Mouse (Mus musculus): ENCODE results near the gene Ak1. TPM values are rescaled to one million over a fixed set of nuclear protein-coding genes. Genes with fewer than 3 reads are reported as not detected.

Gene Ak1
- polyA plus RNA-seq, 1 experiment from 2014 or later: 79.6 TPM

MicroRNAs within 50 kb of the gene (microRNA counts, 519-probe panel; counts per million panel counts)
- microRNA mmu-miR-1954: not detected

Small RNA genes lying within 50 kb of the gene (microRNA-seq; reads per million reads assigned to microRNA genes)
- not detected for gene Gm47291
- gene Mir1954: not detected

Other genes starting within 250 kb of the Ak1 start
- 79.5 and 80.9 TPM in 2 replicates for gene 1110008P14Rik, start 239.8 kb upstream of the Ak1 start, polyA plus RNA-seq (2015; fragmentation: Nextera tagmentation; extraction: Ambion mirVana)
- gene Lcn2, start 233.5 kb upstream of the Ak1 start, polyA plus RNA-seq (2015; fragmentation: Nextera tagmentation; extraction: Ambion mirVana): 0.51 and 0.63 TPM in 2 replicates
- 39.9 and 40.3 TPM in 2 replicates for gene Ptges2, start 225.9 kb upstream of the Ak1 start, polyA plus RNA-seq (2015; fragmentation: Nextera tagmentation; extraction: Ambion mirVana)
- 6.3 and 7.0 TPM in 2 replicates for gene Naif1, start 171.3 kb upstream of the Ak1 start, polyA plus RNA-seq (2015; fragmentation: Nextera tagmentation; extraction: Ambion mirVana)
- gene Slc25a25, start 170.3 kb upstream of the Ak1 start, polyA plus RNA-seq (2015; fragmentation: Nextera tagmentation; extraction: Ambion mirVana): 46.4 and 48.2 TPM in 2 replicates
- gene Fam102a, start 86.4 kb upstream of the Ak1 start, polyA plus RNA-seq (2015; fragmentation: Nextera tagmentation; extraction: Ambion mirVana): 5.7 and 6.1 TPM in 2 replicates
- 136 TPM in 2 replicates for gene Dpm2, start 50.9 kb upstream of the Ak1 start, polyA plus RNA-seq (2015; fragmentation: Nextera tagmentation; extraction: Ambion mirVana)
- gene Pip5kl1, start 47.0 kb upstream of the Ak1 start, polyA plus RNA-seq (2015; fragmentation: Nextera tagmentation; extraction: Ambion mirVana): 3.5 and 4.2 TPM in 2 replicates
- gene 9430097D07Rik, start 46.1 kb upstream of the Ak1 start, polyA plus RNA-seq (2015; fragmentation: Nextera tagmentation; extraction: Ambion mirVana): 0.23 and 0.24 TPM in 2 replicates
- gene St6galnac4, start 34.7 kb upstream of the Ak1 start, polyA plus RNA-seq (2015; fragmentation: Nextera tagmentation; extraction: Ambion mirVana): 25.9 and 26.4 TPM in 2 replicates
- gene St6galnac6, start 22.0 kb upstream of the Ak1 start, polyA plus RNA-seq (2015; fragmentation: Nextera tagmentation; extraction: Ambion mirVana): 16.6 and 19.3 TPM in 2 replicates
- 23.4 and 25.1 TPM in 2 replicates for gene Eng, start 24.8 kb downstream of the Ak1 start, polyA plus RNA-seq (2015; fragmentation: Nextera tagmentation; extraction: Ambion mirVana)
- 19.9 and 21.2 TPM in 2 replicates for gene Fpgs, start 82.4 kb downstream of the Ak1 start, polyA plus RNA-seq (2015; fragmentation: Nextera tagmentation; extraction: Ambion mirVana)
- gene Cdk9, start 91.3 kb downstream of the Ak1 start, polyA plus RNA-seq (2015; fragmentation: Nextera tagmentation; extraction: Ambion mirVana): 88.0 and 98.2 TPM in 2 replicates
- gene Sh2d3c, start 99.3 kb downstream of the Ak1 start, polyA plus RNA-seq (2015; fragmentation: Nextera tagmentation; extraction: Ambion mirVana): 39.5 and 39.7 TPM in 2 replicates
- 2.4 and 2.7 TPM in 2 replicates for gene 6330409D20Rik, start 119.3 kb downstream of the Ak1 start, polyA plus RNA-seq (2015; fragmentation: Nextera tagmentation; extraction: Ambion mirVana)
- gene Tor2a, start 135.5 kb downstream of the Ak1 start, polyA plus RNA-seq (2015; fragmentation: Nextera tagmentation; extraction: Ambion mirVana): 63.2 and 66.3 TPM in 2 replicates
- 0.61 and 0.66 TPM in 2 replicates for gene Ttc16, start 153.9 kb downstream of the Ak1 start, polyA plus RNA-seq (2015; fragmentation: Nextera tagmentation; extraction: Ambion mirVana)
- 4.8 and 6.6 TPM in 2 replicates for gene Ptrh1, start 154.0 kb downstream of the Ak1 start, polyA plus RNA-seq (2015; fragmentation: Nextera tagmentation; extraction: Ambion mirVana)
- gene Cfap157, start 162.7 kb downstream of the Ak1 start, polyA plus RNA-seq (2015; fragmentation: Nextera tagmentation; extraction: Ambion mirVana): 0.61 and 1.0 TPM in 2 replicates
- gene Stxbp1, start 225.5 kb downstream of the Ak1 start, polyA plus RNA-seq (2015; fragmentation: Nextera tagmentation; extraction: Ambion mirVana): 191 and 197 TPM in 2 replicates

All from forebrain, embryonic 15.5 days (tissue).